Mouse (Mus musculus): Measurements from ENCODE around the gene Csmd2.

DNA sequence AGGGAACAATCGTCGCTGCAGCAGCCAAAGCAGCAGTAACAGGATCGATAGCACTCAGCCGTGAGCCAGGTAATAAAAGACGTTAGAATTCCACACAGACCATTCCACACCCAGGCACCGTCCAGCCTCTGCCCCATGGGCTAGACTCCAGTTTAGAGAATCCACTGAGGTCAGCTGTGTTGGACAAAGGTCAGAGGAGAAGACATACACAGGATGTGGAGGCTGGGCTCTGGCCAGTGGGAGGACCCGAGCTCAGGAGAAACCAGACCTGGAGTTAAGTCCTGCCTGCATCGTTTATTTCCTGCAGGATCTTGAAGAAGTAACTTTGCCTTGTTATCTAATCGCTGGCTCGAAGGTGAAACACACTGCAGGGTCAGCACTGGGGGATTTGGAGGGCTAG, 519.2 kb downstream of the Csmd2 start:
- no peak for TF ChIP-seq CTCF (IDR thresholded peaks at IDR 0.05; ENCODE audit: low read depth)
- no peak for TF ChIP-seq EP300 (optimal IDR thresholded peaks at IDR 0.05)
